Mouse (Mus musculus) forebrain, embryonic 10.5 days (tissue): ENCODE results near the gene Ccdc66. TPM values are rescaled to one million over a fixed set of nuclear protein-coding genes. Genes with fewer than 3 reads are reported as not detected.

Experiments used
- DNase-seq: peaks from one replicate; pipeline ENCODE4 v3.0.0-alpha.2; 2017; ENCODE audit warnings: low spot score; ENCODE audit errors: extremely low spot score
- H3K27ac ChIP-seq: fragments of 300-500 bp; sonication (generic); 2 replicates; pipeline ENCODE4 v1.5.1; 2016; ENCODE audit warnings: mild to moderate bottlenecking
- H3K27me3 ChIP-seq: fragments of 300-500 bp; sonication (generic); 2 replicates; pipeline ENCODE4 v1.6.1; 2016; ENCODE audit warnings: mild to moderate bottlenecking; ENCODE audit not compliant: poor library complexity, severe bottlenecking
- H3K36me3 ChIP-seq: fragments of 300-500 bp; sonication (generic); replicated peaks from 2 replicates; pipeline ENCODE4 v1.6.1; 2016; ENCODE audit warnings: mild to moderate bottlenecking, moderate library complexity
- H3K4me1 ChIP-seq: fragments of 300-500 bp; sonication (generic); 2 replicates; pipeline ENCODE4 v1.6.1; 2016
- H3K4me3 ChIP-seq: fragments of 300-500 bp; sonication (generic); 2 replicates; pipeline ENCODE4 v1.5.1; 2016; ENCODE audit warnings: mild to moderate bottlenecking, moderate library complexity
- H3K9me3 ChIP-seq: fragments of 300-500 bp; sonication (generic); 2 replicates; pipeline ENCODE4 v1.6.1; 2016; ENCODE audit warnings: mild to moderate bottlenecking, moderate library complexity
- WGBS: fragments of 180-500 bp; shearing (Covaris S2); methylation state at CpG from one replicate; pipeline ENCODE4 v1.1.7; 2016; 5-methylcytosine and 5-hydroxymethylcytosine counted together
- polyA plus RNA-seq: library from polyadenylated mRNA; unstranded; fragments of >200 nt; fragmentation: Nextera tagmentation; extraction: Ambion mirVana; gene quantifications from 2 replicates; pipeline ENCODE4 v1.2.1, GENCODE M21; 2016

Gene Ccdc66
- polyA plus RNA-seq, 1 experiment from 2014 or later = 17.7 TPM

GRCm38 (mm10) chr14:27432064-27432463, 76.2 kb downstream of the Ccdc66 start:
- 100% methylated on average over 2 of the region's 2 CpGs for WGBS
- peaks cover 18% of the 10 kb centered on the region for H3K4me1 ChIP-seq
- peaks cover 28% of the 10 kb centered on the region for H3K9me3 ChIP-seq
- H3K27me3 ChIP-seq = peaks cover 13% of the 10 kb centered on the region
- H3K27ac ChIP-seq = no peak overlapping the region
- peaks cover 63% of the 10 kb centered on the region for H3K36me3 ChIP-seq
- H3K4me3 ChIP-seq = no peak overlapping the region
- no peak for DNase-seq

Other genes with a start within 250 kb of the Ccdc66 start
- 11.7 and 13.0 TPM in 2 replicates for gene Fam208a, start 79.6 kb downstream of the Ccdc66 start, polyA plus RNA-seq
- 7.8 and 9.1 TPM in 2 replicates for gene Erc2, start 114.0 kb upstream of the Ccdc66 start, polyA plus RNA-seq